Mouse (Mus musculus) gastrocnemius, postnatal 10 days (tissue): ENCODE data around the gene Ms4a12. TPM values are rescaled to one million over a fixed set of nuclear protein-coding genes. Genes with fewer than 3 reads are reported as not detected.

Source experiments
- total RNA-seq, 2 experiments: library from RNA; stranded (reverse); gene quantifications; 2 replicates each; pipeline ENCODE4 v1.2.3; 2021

Gene Ms4a12
- total RNA-seq, 2 experiments from 2014 or later: not detected

Other genes with a start within 250 kb of the Ms4a12 start
- gene Ms4a15, start 239.2 kb downstream of the Ms4a12 start, total RNA-seq: not detected
- not detected for gene Ms4a18, start 214.4 kb downstream of the Ms4a12 start, total RNA-seq
- 1 to 10 TPM in 1 of 2 experiments, under 1 TPM in 1; 0.73 to 1.1 TPM for gene Ms4a8a, start 151.3 kb downstream of the Ms4a12 start, total RNA-seq
- gene 1700017D01Rik, start 101.6 kb downstream of the Ms4a12 start, total RNA-seq: under 1 TPM; 0.19 to 0.29 TPM
- not detected for gene 1700025F22Rik, start 67.1 kb downstream of the Ms4a12 start, total RNA-seq
- not detected for gene Ms4a13, start 35.7 kb downstream of the Ms4a12 start, total RNA-seq
- gene Ms4a1, start 33.8 kb upstream of the Ms4a12 start, total RNA-seq: under 1 TPM; 0.12 to 0.56 TPM
- gene Ms4a5, start 51.4 kb upstream of the Ms4a12 start, total RNA-seq: not detected
- gene Ms4a14, start 82.0 kb upstream of the Ms4a12 start, total RNA-seq: under 1 TPM; 0.12 to 0.25 TPM
- gene Ms4a7, start 103.7 kb upstream of the Ms4a12 start, total RNA-seq: 1 to 10 TPM; 1.3 to 1.8 TPM
- gene Ms4a4a, start 143.1 kb upstream of the Ms4a12 start, total RNA-seq: 1 to 10 TPM; 4.0 to 6.0 TPM
- gene Ms4a4c, start 172.3 kb upstream of the Ms4a12 start, total RNA-seq: not detected
- gene Ms4a4b, start 211.1 kb upstream of the Ms4a12 start, total RNA-seq: not detected
- gene Ms4a6c, start 236.9 kb upstream of the Ms4a12 start, total RNA-seq: 1 to 10 TPM; 4.2 to 5.0 TPM